Mouse (Mus musculus): Measurements from ENCODE around the gene Mrps30.

GRCm38 (mm10) chr13:118420847-118421246, 33.8 kb upstream of the Mrps30 start:
- TF ChIP-seq CTCF (IDR thresholded peaks at IDR 0.05; ENCODE audit: borderline replicate concordance, control insufficient read depth, extremely low read depth, insufficient read depth, low read length, poor library complexity) (no peak), POLR2A (IDR thresholded peaks at IDR 0.05; ENCODE audit: control insufficient read depth, extremely low read depth, insufficient read depth, low read length, poor library complexity) (no peak)
